Mouse (Mus musculus): ENCODE results near the gene Slc22a1. TPM values are rescaled to one million over a fixed set of nuclear protein-coding genes. Genes with fewer than 3 reads are reported as not detected.

Slc22a1 gene
- polyA plus RNA-seq, 1 experiment from 2014 or later, result 0.10 TPM

- WGBS, result 89% methylated on average over 15 of the region's 15 CpGs
- Histone ChIP-seq H3K27ac (no peak overlapping the region), H3K9me3 (no peaks in the 10 kb centered on the region), H3K9ac (no peak overlapping the region), H3K4me2 (no peak overlapping the region), H3K36me3 (replicated peaks) (no peaks in the 10 kb centered on the region), H3K4me1 (no peaks in the 10 kb centered on the region), H3K4me3 (replicated peaks) (no peak overlapping the region), H3K27me3 (no peaks in the 10 kb centered on the region)
- ATAC-seq (ENCODE audit: low FRiP score), result no peak
Observed at GRCm38 (mm10) chr17:12614511-12615385, 60.9 kb downstream of the Slc22a1 start.

DNA sequence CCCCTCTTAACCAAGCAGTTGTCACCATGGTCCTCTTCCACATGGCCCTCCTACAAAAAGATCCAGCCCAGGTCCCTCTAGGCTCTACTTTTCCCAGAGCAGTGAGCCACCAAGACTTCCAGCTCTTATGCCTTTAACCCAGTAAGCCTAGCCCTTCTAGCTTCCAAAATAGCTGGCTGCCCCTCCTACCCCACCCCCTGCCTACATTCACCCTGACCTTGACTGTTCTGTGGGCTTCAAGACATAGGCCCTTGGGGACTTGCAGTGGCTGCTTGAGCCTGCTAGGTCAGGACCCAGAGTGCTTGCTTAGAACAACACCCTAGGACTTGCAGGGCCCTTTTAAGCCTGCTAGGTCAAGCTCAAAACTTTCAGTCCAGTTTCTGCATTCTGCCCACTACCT is 68.4 kb downstream of the Slc22a1 start:
- Histone ChIP-seq H3K27me3 (no peaks in the 10 kb centered on the region), H3K36me3 (replicated peaks) (no peaks in the 10 kb centered on the region), H3K9me3 (no peaks in the 10 kb centered on the region), H3K27ac (no peak overlapping the region), H3K4me3 (replicated peaks) (no peak overlapping the region), H3K9ac (no peak overlapping the region), H3K4me1 (no peaks in the 10 kb centered on the region), H3K4me2 (no peak overlapping the region)
- no peak for ATAC-seq (ENCODE audit: low FRiP score)

- Histone ChIP-seq H3K4me1 (no peaks in the 10 kb centered on the region), H3K27me3 (no peaks in the 10 kb centered on the region), H3K27ac (no peak overlapping the region), H3K36me3 (replicated peaks) (no peaks in the 10 kb centered on the region), H3K4me3 (replicated peaks) (no peak overlapping the region), H3K9ac (no peak overlapping the region), H3K9me3 (no peaks in the 10 kb centered on the region), H3K4me2 (no peak overlapping the region)
- no peak for ATAC-seq (ENCODE audit: low FRiP score)
- 88% methylated on average over 1 of the region's 1 CpGs for WGBS
Observed at GRCm38 (mm10) chr17:12606634-12607033, 69.0 kb downstream of the Slc22a1 start.

Other genes starting within 250 kb of the Slc22a1 start
- gene Slc22a3, start 168.1 kb downstream of the Slc22a1 start, polyA plus RNA-seq (2016; fragmentation: Nextera tagmentation; extraction: Ambion mirVana), result not detected in 2 replicates
- gene Slc22a2, start 91.7 kb downstream of the Slc22a1 start, polyA plus RNA-seq (2016; fragmentation: Nextera tagmentation; extraction: Ambion mirVana), result not detected in 2 replicates
- 22.7 TPM in 2 replicates for gene Igf2r, start 93.8 kb upstream of the Slc22a1 start, polyA plus RNA-seq (2016; fragmentation: Nextera tagmentation; extraction: Ambion mirVana)
- 0.38 TPM in 1 of 2 replicates, not detected in the other for gene Mas1, start 192.3 kb upstream of the Slc22a1 start, polyA plus RNA-seq (2016; fragmentation: Nextera tagmentation; extraction: Ambion mirVana)
- not detected in 2 replicates for gene Mrgprh, start 200.2 kb upstream of the Slc22a1 start, polyA plus RNA-seq (2016; fragmentation: Nextera tagmentation; extraction: Ambion mirVana)
- gene Pnldc1, start 234.4 kb upstream of the Slc22a1 start, polyA plus RNA-seq (2016; fragmentation: Nextera tagmentation; extraction: Ambion mirVana), result 1.3 and 2.5 TPM in 2 replicates
- gene Tcp1, start 239.9 kb upstream of the Slc22a1 start, polyA plus RNA-seq (2016; fragmentation: Nextera tagmentation; extraction: Ambion mirVana), result 512 and 524 TPM in 2 replicates
- 166 and 177 TPM in 2 replicates for gene Mrpl18, start 240.5 kb upstream of the Slc22a1 start, polyA plus RNA-seq (2016; fragmentation: Nextera tagmentation; extraction: Ambion mirVana)

Measured in forebrain, embryonic 12.5 days (tissue).